Comparison of ENCODE assay signal across 17 mouse cellular contexts in genomic region chr13:96964981-96965380, GRCm38 (mm10). TPM values are rescaled to one million over a fixed set of nuclear protein-coding genes. Genes with fewer than 3 reads are reported as not detected.
DNase-seq lines count a peak whose midpoint lies in the region; ATAC-seq lines count a peak whose summit lies in the region.
"Had no signal": no experiment of that assay in that cellular context is flagged by ENCODE, and none has a peak within 500 bp of the region (broad histone marks: within the 10 kb centered on the region; RNA-seq: fewer than 3 reads in every experiment).

No protein-coding gene starts in this region.

- DNase-seq in CD4-positive helper T cell, adult 2 months (ENCODE audit: low read depth, low spot score): peak; percentile 73
- peak; percentile 41 for DNase-seq in thymus, postnatal 25 days
- no peak for DNase-seq in natural killer cell, adult 2 months (ENCODE audit: low spot score in 2 of 2)
- no peak for DNase-seq in adrenal gland, adult 18-20 months (ENCODE audit: low spot score in 2 of 2)
- DNase-seq in left cerebral cortex, postnatal 10 days (ENCODE audit: extremely low spot score in 1 of 2, low spot score in 2 of 2): no peak
- DNase-seq: adrenal gland, postnatal 14 days; cerebellum, adult 18-20 months; cerebellum, adult 9-11 months; cerebellum, postnatal 36 days; forebrain, postnatal 0 days; gastrocnemius, postnatal 14 days; heart, postnatal 36 days had no signal

- intact Hi-C loops in left cerebral cortex, postnatal 10 days (cut with DNase I): no loop called here

- peak; percentile 77 for ATAC-seq in CD4-positive, CD25-positive, alpha-beta regulatory T cell, adult 4 months
- peak; percentile 52 for ATAC-seq in inflammation-experienced regulatory T-cells, adult 6 months
- ATAC-seq: forebrain, embryonic 13.5 days; forebrain, postnatal 0 days; Patski had no signal

RNA-seq across cellular contexts. Expression of gene Gcnt4, which starts 40.5 kb away (rescaled TPM):
- polyA plus RNA-seq in CD4-positive, CD25-positive, alpha-beta regulatory T cell, adult 4 months (2017; shearing (Covaris generic)): not detected
- under 1 TPM in 1 of 3 experiments, not detected in 2; 0.09 TPM for polyA plus RNA-seq in inflammation-experienced regulatory T-cells, adult 6 months (2017; shearing (Covaris generic))
- total RNA-seq in adrenal gland, adult 18-20 months (2021): under 1 TPM; 0.10 to 0.66 TPM
- 1 to 10 TPM; 3.6 to 4.2 TPM for total RNA-seq in left cerebral cortex, postnatal 10 days (2021)
- total RNA-seq: MEL had no signal

Comparison
In these comparisons a context has a peak if more than half of its experiments do, and no peak if none do; other contexts are left out.
1. DNase-seq: peak in CD4-positive helper T cell, adult 2 months (single experiment) and thymus, postnatal 25 days (single experiment); none in natural killer cell, adult 2 months (0 of 2), adrenal gland, adult 18-20 months (0 of 2) and left cerebral cortex, postnatal 10 days (0 of 2).